Mouse (Mus musculus) layer of hippocampus, postnatal 36 days (tissue): ENCODE data around the gene Lpar1. TPM values are rescaled to one million over a fixed set of nuclear protein-coding genes. Genes with fewer than 3 reads are reported as not detected.
"Not testable (repeated sequence)": the region's sequence is repeated elsewhere in the genome, so short reads cannot be mapped to it uniquely, and the experiment has no call there.

Source experiments
- DNase-seq, 2 experiments: peaks; one replicate each; pipeline ENCODE4 v3.0.0; 2022
- total RNA-seq, 2 experiments: library from RNA; stranded (reverse); gene quantifications; 2 replicates each; pipeline ENCODE4 v1.2.3; 2021

The Lpar1 gene
- total RNA-seq, 2 experiments from 2014 or later = 21.8 to 27.2 TPM

GRCm38 (mm10) chr4:58545888-58546432 is 7.7 kb downstream of the Lpar1 start:
- no peak for DNase-seq

GRCm38 (mm10) chr4:58543171-58543570 is 10.5 kb downstream of the Lpar1 start:
- no peak for DNase-seq

- not testable (repeated sequence) for DNase-seq
These were observed 11.0 kb downstream of the Lpar1 start for GRCm38 (mm10) chr4:58542656-58543055.

GRCm38 (mm10) chr4:58540841-58541240 is 12.9 kb downstream of the Lpar1 start:
- DNase-seq = no peak

GRCm38 (mm10) chr4:58540385-58540784 is 13.3 kb downstream of the Lpar1 start:
- DNase-seq = no peak

GRCm38 (mm10) chr4:58538696-58539095 is 15.0 kb downstream of the Lpar1 start:
- DNase-seq = no peak

- DNase-seq = no peak
These were observed 17.9 kb downstream of the Lpar1 start for GRCm38 (mm10) chr4:58535754-58536153.

GRCm38 (mm10) chr4:58534726-58535350 is 18.9 kb downstream of the Lpar1 start:
- DNase-seq = no peak

- DNase-seq = no peak
These were observed 19.5 kb downstream of the Lpar1 start for GRCm38 (mm10) chr4:58534141-58534571.

GRCm38 (mm10) chr4:58533519-58533918 is 20.2 kb downstream of the Lpar1 start:
- DNase-seq = no peak

GRCm38 (mm10) chr4:58532326-58532725 is 21.4 kb downstream of the Lpar1 start:
- no peak for DNase-seq

GRCm38 (mm10) chr4:58530706-58531105 is 23.0 kb downstream of the Lpar1 start:
- no peak for DNase-seq

- DNase-seq = no peak
These were observed 23.4 kb downstream of the Lpar1 start for GRCm38 (mm10) chr4:58530279-58530678.

GRCm38 (mm10) chr4:58527852-58528251 is 25.8 kb downstream of the Lpar1 start:
- DNase-seq = no peak

- DNase-seq = no peak
These were observed 32.6 kb downstream of the Lpar1 start for GRCm38 (mm10) chr4:58521137-58521536.

GRCm38 (mm10) chr4:58520531-58520930 is 33.2 kb downstream of the Lpar1 start:
- no peak for DNase-seq

GRCm38 (mm10) chr4:58519891-58520290 is 33.8 kb downstream of the Lpar1 start:
- DNase-seq = no peak

GRCm38 (mm10) chr4:58518215-58518988 is 35.3 kb downstream of the Lpar1 start:
- no peak for DNase-seq

GRCm38 (mm10) chr4:58516810-58517209 is 36.9 kb downstream of the Lpar1 start:
- no peak for DNase-seq

- no peak for DNase-seq
These were observed 37.5 kb downstream of the Lpar1 start for GRCm38 (mm10) chr4:58516221-58516620.

- DNase-seq = no peak
These were observed 42.1 kb downstream of the Lpar1 start for GRCm38 (mm10) chr4:58511554-58511953.

GRCm38 (mm10) chr4:58508833-58509232 is 44.9 kb downstream of the Lpar1 start:
- DNase-seq = peak; percentile 24 to 31

- DNase-seq = no peak
These were observed 46.2 kb downstream of the Lpar1 start for GRCm38 (mm10) chr4:58507536-58507935.
